Mouse (Mus musculus) liver, embryonic 14.5 days (tissue): Measurements from ENCODE around the gene Btbd1.

Experiments used
- CTCF ChIP-seq: IDR thresholded peaks from 2 replicates; pipeline ENCODE4 v1.5.1; 2016; ENCODE audit warnings: antibody characterized with exemption, low read depth, control low read depth
- EP300 ChIP-seq: IDR thresholded peaks from 2 replicates; pipeline ENCODE4 v1.6.1; 2016; ENCODE audit warnings: antibody characterized with exemption, low read depth

DNA sequence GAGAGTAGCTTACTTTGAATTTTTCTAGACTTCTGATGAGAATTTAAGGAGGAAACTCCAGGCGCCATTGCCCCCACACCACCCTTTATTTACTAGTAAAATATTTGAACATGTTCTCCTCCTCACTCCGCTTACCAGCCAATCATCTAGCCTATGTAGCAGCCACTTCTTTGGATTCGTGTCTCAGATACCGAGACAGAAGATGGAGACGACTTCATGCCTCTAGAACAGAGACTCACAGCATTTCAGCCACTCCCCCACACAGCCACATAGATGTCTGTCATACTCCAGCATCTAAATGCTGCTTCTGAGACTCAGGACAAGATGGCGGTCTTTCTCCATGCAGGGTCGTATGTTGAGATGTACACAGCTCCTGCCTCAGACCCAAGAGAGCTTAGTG, 12.9 kb upstream of the Btbd1 start:
- no peak for TF ChIP-seq EP300
- no peak for TF ChIP-seq CTCF
